8 mouse cellular contexts compared by ENCODE assay signal in genomic region chr7:16817693-16818092, GRCm38 (mm10). TPM values are rescaled to one million over a fixed set of nuclear protein-coding genes. Genes with fewer than 3 reads are reported as not detected.
DNase-seq lines count a peak whose midpoint lies in the region; ATAC-seq and TF ChIP-seq lines count a peak whose summit lies in the region.

No protein-coding gene starts in this region.

- H3K79me3 ChIP-seq in C2C12 (ENCODE audit: low read depth) = peaks cover 51% of the 10 kb centered on the region

- H3K27me3 ChIP-seq in heart, adult 2 months (ENCODE audit: control insufficient read depth, insufficient read depth, low read length) = no peaks in the 10 kb centered on the region
- H3K27me3 ChIP-seq in C2C12 (ENCODE audit: control insufficient read depth, insufficient read depth, insufficient read length) = no peaks in the 10 kb centered on the region
- 0 out of 2 replicates have a peak, but pooled peaks cover 3% of the 10 kb centered on the region for H3K27me3 ChIP-seq in forebrain, embryonic 11.5 days (ENCODE audit: control insufficient read depth, insufficient read depth, low read length)
- peaks cover 2% of the 10 kb centered on the region for H3K27me3 ChIP-seq in liver, embryonic 12.5 days (replicated peaks)
- no peaks in the 10 kb centered on the region for H3K27me3 ChIP-seq in thymus, adult 2 months (ENCODE audit: control insufficient read depth, insufficient read depth, low read length)

- H3K4me2 ChIP-seq in forebrain, embryonic 11.5 days (ENCODE audit: low read depth, low read length, severe bottlenecking) = peak overlapping the region; percentile 98
- H3K4me2 ChIP-seq in liver, embryonic 12.5 days = peak overlapping the region; percentile 95

- no peak for DNase-seq in heart, adult 2 months
- no peak for DNase-seq in heart, postnatal 25 days (ENCODE audit: low spot score)
- no peak for DNase-seq in forebrain, embryonic 11.5 days (ENCODE audit: low spot score)
- DNase-seq in urinary bladder, postnatal 4 days (ENCODE audit: low spot score in 2 of 2) = no peak
- no peak for DNase-seq in thymus, adult 2 months
- no peak for DNase-seq in lung, postnatal 25 days (ENCODE audit: low spot score)

- no peak for TF ChIP-seq EP300 in heart, adult 2 months (IDR thresholded peaks at IDR 0.05; ENCODE audit: insufficient read depth, low read depth, low read length)

- H3K27ac ChIP-seq in heart, adult 2 months = no peak overlapping the region; the same call in 1 of the 2 replicates
- H3K27ac ChIP-seq in forebrain, embryonic 11.5 days (ENCODE audit: low read depth, low read length) = no peak overlapping the region
- peak overlapping the region; percentile 94 for H3K27ac ChIP-seq in liver, embryonic 12.5 days
- H3K27ac ChIP-seq in thymus, adult 2 months (ENCODE audit: control insufficient read depth, insufficient read depth, low read length) = no peak overlapping the region

- peak overlapping the region; percentile 99 for H3K4me3 ChIP-seq in heart, adult 2 months
- H3K4me3 ChIP-seq in C2C12 (ENCODE audit: insufficient read depth, poor library complexity, severe bottlenecking) = peak overlapping the region; percentile 66
- peak overlapping the region; percentile 97 for H3K4me3 ChIP-seq in forebrain, embryonic 11.5 days (ENCODE audit: low read depth, low read length)
- H3K4me3 ChIP-seq in liver, embryonic 12.5 days = peak overlapping the region; percentile 92
- no peak overlapping the region for H3K4me3 ChIP-seq in thymus, adult 2 months (ENCODE audit: control insufficient read depth, insufficient read depth, low read length)

- TF ChIP-seq CTCF in heart, adult 2 months (IDR thresholded peaks at IDR 0.05) = no peak
- TF ChIP-seq CTCF in C2C12 (IDR thresholded peaks at IDR 0.05; ENCODE audit: control insufficient read depth, insufficient read depth, insufficient read length) = no peak
- no peak for TF ChIP-seq CTCF in thymus, adult 2 months (IDR thresholded peaks at IDR 0.05; ENCODE audit: borderline replicate concordance, control insufficient read depth, extremely low read depth, insufficient read depth, low read length, poor library complexity)

- H3K9me3 ChIP-seq in forebrain, embryonic 11.5 days (ENCODE audit: control insufficient read depth, low read length) = no peaks in the 10 kb centered on the region
- no peaks in the 10 kb centered on the region for H3K9me3 ChIP-seq in liver, embryonic 12.5 days (replicated peaks)

- peaks cover 35% of the 10 kb centered on the region for H3K4me1 ChIP-seq in heart, adult 2 months (ENCODE audit: control insufficient read depth, insufficient read depth, low read length)
- H3K4me1 ChIP-seq in forebrain, embryonic 11.5 days (replicated peaks; ENCODE audit: control insufficient read depth, insufficient read depth, low read length) = peaks cover 18% of the 10 kb centered on the region
- peaks cover 66% of the 10 kb centered on the region for H3K4me1 ChIP-seq in liver, embryonic 12.5 days
- peaks cover 26% of the 10 kb centered on the region for H3K4me1 ChIP-seq in thymus, adult 2 months (replicated peaks; ENCODE audit: control insufficient read depth, insufficient read depth, low read length)

- H3K79me2 ChIP-seq in heart, adult 2 months (replicated peaks; ENCODE audit: control insufficient read depth, insufficient read depth, low read length) = peaks cover 9% of the 10 kb centered on the region
- peaks cover 63% of the 10 kb centered on the region for H3K79me2 ChIP-seq in C2C12 (ENCODE audit: control insufficient read depth, insufficient read depth)

- no peak for ATAC-seq in forebrain, embryonic 11.5 days (replicated peaks; ENCODE audit: low FRiP score)
- ATAC-seq in liver, embryonic 12.5 days = no peak

- intact Hi-C loops in heart, adult 2 months (cut with DNase I) = no loop called here
- intact Hi-C loops in heart, postnatal 25 days (cut with DNase I) = loop anchor here (2.0 kb wide), 1 partner anchor 105 kb away; no protein-coding TSS in a partner anchor

- H3K9ac ChIP-seq in heart, adult 2 months (ENCODE audit: low read depth, low read length) = peak overlapping the region; percentile 100; the same call in 1 of the 2 replicates
- H3K9ac ChIP-seq in forebrain, embryonic 11.5 days (ENCODE audit: low read length) = peak overlapping the region; percentile 99
- H3K9ac ChIP-seq in liver, embryonic 12.5 days = peak overlapping the region; percentile 99

- peak overlapping the region; percentile 47 for H3ac ChIP-seq in C2C12 (ENCODE audit: control insufficient read depth, insufficient read length, low read depth)

- no peak for TF ChIP-seq POLR2A in heart, adult 2 months (IDR thresholded peaks at IDR 0.05; ENCODE audit: insufficient read depth, low read depth, low read length)
- TF ChIP-seq POLR2A in thymus, adult 2 months (IDR thresholded peaks at IDR 0.05; ENCODE audit: control insufficient read depth, extremely low read depth, insufficient read depth, low read length, poor library complexity) = no peak

- 18% methylated on average over 3 of the region's 3 CpGs for WGBS in heart, adult 2 months
- WGBS in forebrain, embryonic 11.5 days = 58% methylated on average over 3 of the region's 3 CpGs
- 61% methylated on average over 3 of the region's 3 CpGs for WGBS in liver, embryonic 12.5 days (ENCODE audit: insufficient replicate concordance)
- 92% methylated on average over 3 of the region's 3 CpGs for WGBS in thymus, adult 2 months

- H3K36me3 ChIP-seq in heart, adult 2 months (ENCODE audit: control insufficient read depth, insufficient read depth, low read length) = peaks cover 6% of the 10 kb centered on the region; the same call in 1 of the 2 replicates
- H3K36me3 ChIP-seq in C2C12 (ENCODE audit: control insufficient read depth, insufficient read depth) = peaks cover 4% of the 10 kb centered on the region
- H3K36me3 ChIP-seq in forebrain, embryonic 11.5 days (ENCODE audit: control insufficient read depth, insufficient read depth, low read length) = no peaks in the 10 kb centered on the region; the same call in 1 of the 2 replicates
- H3K36me3 ChIP-seq in liver, embryonic 12.5 days = peaks cover 39% of the 10 kb centered on the region
- no peaks in the 10 kb centered on the region for H3K36me3 ChIP-seq in thymus, adult 2 months (ENCODE audit: control insufficient read depth, insufficient read depth, low read length)

TF ChIP-seq in C2C12, 6 proteins besides CTCF, POLR2A, EP300 and RAD21:
- TF ChIP-seq FOSL1 (IDR thresholded peaks at IDR 0.05; ENCODE audit: insufficient read depth, low read length, poor library complexity, severe bottlenecking) (no peak), CEBPB (IDR thresholded peaks at IDR 0.05; ENCODE audit: low read depth) (no peak), MAX (IDR thresholded peaks at IDR 0.05) (no peak), USF1 (IDR thresholded peaks at IDR 0.05; ENCODE audit: low read depth) (no peak), MYOD1 (IDR thresholded peaks at IDR 0.05; ENCODE audit: control insufficient read depth, insufficient read length, low read depth) (no peak), MYOG (IDR thresholded peaks at IDR 0.05; ENCODE audit: control insufficient read depth, extremely low read depth, insufficient read length) (no peak)

RNA-seq across cellular contexts. Expression of gene Fkrp, which starts 1.2 kb away (rescaled TPM):
- 10 to 100 TPM; 49.5 to 52.8 TPM for total RNA-seq in heart, adult 2 months (2021)
- 40.3 and 51.3 TPM in 2 replicates for polyA plus RNA-seq in heart, adult 2 months (2012; rRNA removed)
- total RNA-seq in heart, postnatal 25 days (2021) = 10 to 100 TPM; 46.2 to 48.0 TPM
- polyA plus RNA-seq in C2C12 (2012; fragmentation: generic; extraction: Trizol) = 28.9 TPM
- 27.1 and 29.0 TPM in 2 replicates for polyA plus RNA-seq in forebrain, embryonic 11.5 days (2014; fragmentation: Nextera tagmentation; extraction: Ambion mirVana)
- polyA plus RNA-seq in liver, embryonic 12.5 days (2016; fragmentation: Nextera tagmentation; extraction: Ambion mirVana) = 14.9 and 16.0 TPM in 2 replicates
- 48.7 and 51.5 TPM in 2 replicates for polyA plus RNA-seq in thymus, adult 2 months (2012; rRNA removed)

RNA-seq across cellular contexts. Expression of gene Strn4, which starts 2.0 kb away (rescaled TPM):
- 10 to 100 TPM; 55.5 to 56.2 TPM for total RNA-seq in heart, adult 2 months (2021)
- polyA plus RNA-seq in heart, adult 2 months (2012; rRNA removed) = 94.2 and 101 TPM in 2 replicates
- 10 to 100 TPM; 54.8 to 65.5 TPM for total RNA-seq in heart, postnatal 25 days (2021)
- 50.4 TPM for polyA plus RNA-seq in C2C12 (2012; fragmentation: generic; extraction: Trizol)
- polyA plus RNA-seq in forebrain, embryonic 11.5 days (2014; fragmentation: Nextera tagmentation; extraction: Ambion mirVana) = 137 and 166 TPM in 2 replicates
- 61.3 and 63.2 TPM in 2 replicates for polyA plus RNA-seq in liver, embryonic 12.5 days (2016; fragmentation: Nextera tagmentation; extraction: Ambion mirVana)
- polyA plus RNA-seq in thymus, adult 2 months (2012; rRNA removed) = 307 and 318 TPM in 2 replicates

RNA-seq across cellular contexts. Expression of gene Prkd2, which starts 25.0 kb away (rescaled TPM):
- 10 to 100 TPM; 15.3 to 19.9 TPM for total RNA-seq in heart, adult 2 months (2021)
- polyA plus RNA-seq in heart, adult 2 months (2012; rRNA removed) = 24.5 and 26.2 TPM in 2 replicates
- 10 to 100 TPM; 18.0 to 22.9 TPM for total RNA-seq in heart, postnatal 25 days (2021)
- polyA plus RNA-seq in C2C12 (2012; fragmentation: generic; extraction: Trizol) = 5.5 TPM
- 11.0 and 11.6 TPM in 2 replicates for polyA plus RNA-seq in forebrain, embryonic 11.5 days (2014; fragmentation: Nextera tagmentation; extraction: Ambion mirVana)
- 4.4 and 4.7 TPM in 2 replicates for polyA plus RNA-seq in liver, embryonic 12.5 days (2016; fragmentation: Nextera tagmentation; extraction: Ambion mirVana)
- polyA plus RNA-seq in thymus, adult 2 months (2012; rRNA removed) = 363 and 406 TPM in 2 replicates

RNA-seq across cellular contexts. Expression of gene Slc1a5, which starts 36.6 kb away (rescaled TPM):
- 10 to 100 TPM; 20.9 to 26.1 TPM for total RNA-seq in heart, adult 2 months (2021)
- 35.6 and 57.0 TPM in 2 replicates for polyA plus RNA-seq in heart, adult 2 months (2012; rRNA removed)
- 10 to 100 TPM; 18.5 to 22.8 TPM for total RNA-seq in heart, postnatal 25 days (2021)
- polyA plus RNA-seq in C2C12 (2012; fragmentation: generic; extraction: Trizol) = 31.5 TPM
- polyA plus RNA-seq in forebrain, embryonic 11.5 days (2014; fragmentation: Nextera tagmentation; extraction: Ambion mirVana) = 33.9 and 34.1 TPM in 2 replicates
- 127 and 128 TPM in 2 replicates for polyA plus RNA-seq in liver, embryonic 12.5 days (2016; fragmentation: Nextera tagmentation; extraction: Ambion mirVana)
- 254 and 310 TPM in 2 replicates for polyA plus RNA-seq in thymus, adult 2 months (2012; rRNA removed)

RNA-seq across cellular contexts. Expression of gene Dact3, which starts 57.4 kb away (rescaled TPM):
- 10 to 100 TPM in 1 of 2 experiments, 1 to 10 TPM in 1; 8.6 to 12.1 TPM for total RNA-seq in heart, adult 2 months (2021)
- 19.6 and 20.0 TPM in 2 replicates for polyA plus RNA-seq in heart, adult 2 months (2012; rRNA removed)
- total RNA-seq in heart, postnatal 25 days (2021) = 10 to 100 TPM; 15.2 to 17.4 TPM
- 5.3 TPM for polyA plus RNA-seq in C2C12 (2012; fragmentation: generic; extraction: Trizol)
- 4.8 and 7.0 TPM in 2 replicates for polyA plus RNA-seq in forebrain, embryonic 11.5 days (2014; fragmentation: Nextera tagmentation; extraction: Ambion mirVana)
- polyA plus RNA-seq in liver, embryonic 12.5 days (2016; fragmentation: Nextera tagmentation; extraction: Ambion mirVana) = 1.5 TPM in 2 replicates
- polyA plus RNA-seq in thymus, adult 2 months (2012; rRNA removed) = 3.8 and 4.4 TPM in 2 replicates

Comparison
In these comparisons a context has a peak if more than half of its experiments do, and no peak if none do; other contexts are left out.
1. RNA of gene Prkd2, which starts 25.0 kb away (polyA plus RNA-seq): 363 to 406 TPM in thymus, adult 2 months; 24.5 to 26.2 TPM in heart, adult 2 months, 11.0 to 11.6 TPM in forebrain, embryonic 11.5 days, 5.5 TPM in C2C12 (single experiment) and 4.4 to 4.7 TPM in liver, embryonic 12.5 days; every median in the first group is over 10 times any median in the second.
2. Peak in every context shown above with its lines, with median percentiles within 50 percentile points of each other: H3K9ac ChIP-seq.